Mouse (Mus musculus) myocyte (in vitro differentiated cells): Measurements from ENCODE around the gene Gdf15. TPM values are rescaled to one million over a fixed set of nuclear protein-coding genes. Genes with fewer than 3 reads are reported as not detected.
A peak's percentile ranks its signal among the peaks of the same experiment; 100 is the strongest.

Source experiments
- H3K27me3 ChIP-seq: one replicate; pipeline ENCODE4 v1.6.1; 2011; ENCODE audit not compliant: control insufficient read depth, insufficient read depth, insufficient read length
- H3K36me3 ChIP-seq: one replicate; pipeline ENCODE4 v1.6.1; 2011; ENCODE audit not compliant: control insufficient read depth, insufficient read depth
- H3K4me2 ChIP-seq: one replicate; pipeline ENCODE4 v1.6.1; 2011; ENCODE audit warnings: low read depth, control low read depth
- H3K4me3 ChIP-seq: one replicate; pipeline ENCODE4 v1.5.1; 2011; ENCODE audit warnings: mild to moderate bottlenecking, control low read depth, moderate library complexity
- H3K79me2 ChIP-seq: one replicate; pipeline ENCODE4 v1.6.1; 2011; ENCODE audit not compliant: control insufficient read depth, insufficient read depth
- H3ac ChIP-seq: one replicate; pipeline ENCODE4 v1.6.1; 2011; ENCODE audit not compliant: control insufficient read depth, insufficient read length
- CEBPB ChIP-seq: IDR thresholded peaks from 2 replicates; pipeline ENCODE4 v1.6.1; 2011; ENCODE audit warnings: mild to moderate bottlenecking, moderate library complexity; ENCODE audit not compliant: poor library complexity, insufficient read depth, severe bottlenecking
- E2F4 ChIP-seq: IDR thresholded peaks from one replicate; pipeline ENCODE4 v1.6.1; 2011; ENCODE audit warnings: mild to moderate bottlenecking, control low read depth, moderate library complexity; ENCODE audit not compliant: insufficient read depth
- MAX ChIP-seq: IDR thresholded peaks from one replicate; pipeline ENCODE4 v1.6.1; 2011; ENCODE audit warnings: low read depth, mild to moderate bottlenecking, control low read depth
- MYOD1 ChIP-seq, 3 experiments: IDR thresholded peaks; one replicate each; pipeline ENCODE4 v1.6.1; 2011; ENCODE audit warnings: control low read depth in 2 of 3, low read depth in 2 of 3, mild to moderate bottlenecking in 2 of 3, moderate library complexity in 1 of 3; ENCODE audit not compliant: insufficient read length in 2 of 3, control insufficient read depth in 1 of 3
- MYOG ChIP-seq, 3 experiments: IDR thresholded peaks; one replicate each; pipeline ENCODE4 v1.6.1; 2011; ENCODE audit warnings: control low read depth in 2 of 3, low read depth in 2 of 3, mild to moderate bottlenecking in 2 of 3; ENCODE audit not compliant: insufficient read length in 2 of 3, control insufficient read depth in 1 of 3, insufficient read depth in 1 of 3
- POLR2A ChIP-seq: IDR thresholded peaks from one replicate; pipeline ENCODE4 v1.6.1; 2011; ENCODE audit warnings: low read depth, mild to moderate bottlenecking, control low read depth, moderate library complexity; ENCODE audit not compliant: insufficient read length
- POLR2AphosphoS2 ChIP-seq: IDR thresholded peaks from one replicate; pipeline ENCODE4 v1.6.1; 2011; ENCODE audit warnings: low read depth, control low read depth; ENCODE audit not compliant: insufficient read length
- REST ChIP-seq: IDR thresholded peaks from one replicate; pipeline ENCODE4 v1.6.1; 2011; ENCODE audit warnings: mild to moderate bottlenecking, control low read depth, moderate library complexity; ENCODE audit not compliant: insufficient read depth, insufficient read length
- SRF ChIP-seq: IDR thresholded peaks from one replicate; pipeline ENCODE4 v1.6.1; 2011; ENCODE audit warnings: low read depth; ENCODE audit not compliant: control insufficient read depth, insufficient read length
- TCF12 ChIP-seq: IDR thresholded peaks from one replicate; pipeline ENCODE4 v1.6.1; 2011; ENCODE audit warnings: mild to moderate bottlenecking, control low read depth; ENCODE audit not compliant: poor library complexity, insufficient read depth, severe bottlenecking
- TCF3 ChIP-seq: IDR thresholded peaks from one replicate; pipeline ENCODE4 v1.6.1; 2011; ENCODE audit warnings: low read depth, control low read depth; ENCODE audit not compliant: insufficient read length
- USF1 ChIP-seq: IDR thresholded peaks from one replicate; pipeline ENCODE4 v1.6.1; 2011; ENCODE audit warnings: low read depth, mild to moderate bottlenecking, control low read depth, moderate library complexity
- polyA plus RNA-seq: library from polyadenylated mRNA; unstranded; fragments of >200 nt; fragmentation: generic; extraction: Trizol; gene quantifications from one replicate; pipeline ENCODE4 v1.2.1, GENCODE M21; 2012; ENCODE audit warnings: missing spikeins

Gene Gdf15
- polyA plus RNA-seq, 1 experiment = 54.1 TPM

DNA sequence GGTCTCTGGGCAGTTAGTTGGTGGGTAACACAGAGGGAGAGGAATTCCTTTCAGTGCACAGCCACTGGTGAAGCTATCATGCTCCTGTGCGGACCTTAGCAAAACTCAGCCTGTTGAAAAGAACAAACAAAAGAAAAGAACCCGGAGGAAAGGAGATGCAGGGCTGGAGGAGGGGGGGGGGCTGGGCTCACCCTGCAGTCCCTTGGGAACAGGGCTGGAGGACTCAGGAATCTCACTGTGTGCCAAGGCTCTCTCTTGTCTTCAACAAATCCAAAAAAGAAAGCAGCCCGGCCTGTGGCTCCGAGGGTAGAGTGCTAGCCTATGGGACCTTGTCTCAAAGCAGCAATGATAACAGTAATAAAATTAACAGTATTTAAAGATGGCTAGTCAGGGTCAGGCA lies 31.4 kb upstream of the Gdf15 start:
- no peak for TF ChIP-seq REST
- TF ChIP-seq CEBPB = no peak
- TF ChIP-seq MYOD1 (IDR thresholded peaks at IDR 0.05; ENCODE audit: control insufficient read depth in 1 of 3, insufficient read length in 2 of 3, low read depth in 2 of 3) = no peak
- TF ChIP-seq POLR2A = no peak
- TF ChIP-seq TCF12 = no peak
- TF ChIP-seq POLR2AphosphoS2 = no peak
- no peak for TF ChIP-seq MAX
- no peak for TF ChIP-seq E2F4
- TF ChIP-seq SRF = no peak
- TF ChIP-seq MYOG (IDR thresholded peaks at IDR 0.05; ENCODE audit: control insufficient read depth in 1 of 3, insufficient read depth in 1 of 3, insufficient read length in 2 of 3, low read depth in 2 of 3) = no peak
- TF ChIP-seq TCF3 = no peak
- no peak for TF ChIP-seq USF1
- H3K36me3 ChIP-seq = no peaks in the 10 kb centered on the region
- H3ac ChIP-seq = no peak overlapping the region
- H3K79me2 ChIP-seq = peaks cover 6% of the 10 kb centered on the region
- H3K4me3 ChIP-seq = no peak overlapping the region
- no peak overlapping the region for H3K4me2 ChIP-seq
- no peaks in the 10 kb centered on the region for H3K27me3 ChIP-seq

DNA sequence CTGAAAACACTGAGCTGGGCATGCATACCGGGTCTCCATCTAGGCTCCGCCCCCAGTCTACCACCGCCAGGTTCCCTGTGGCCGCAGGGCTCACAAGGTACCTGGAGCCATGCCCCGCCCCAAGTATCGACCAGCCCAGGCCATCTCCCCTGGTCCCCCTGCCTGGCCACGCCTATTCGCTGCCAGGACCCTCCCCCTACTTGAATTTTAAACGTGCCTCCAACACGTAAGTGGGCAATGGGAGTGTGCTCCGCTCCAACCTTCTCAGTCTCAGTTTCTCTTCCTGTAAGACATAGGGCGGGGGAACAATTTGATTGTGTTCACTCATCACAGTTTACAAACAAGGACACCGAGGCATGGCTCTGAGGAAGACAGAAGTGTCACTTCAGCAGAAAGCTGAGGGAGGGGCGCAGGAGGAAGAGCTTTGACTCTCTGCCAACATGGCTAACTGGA lies 28.0 kb upstream of the Gdf15 start, which contains the start of gene Pgpep1:
Gene Pgpep1 (minus strand): TSS at position 116 of the 453 bp plus-strand sequence.
- Histone ChIP-seq H3K36me3 (peaks cover 4% of the 10 kb centered on the region), H3K4me3 (peak within 1 kb of the TSS; percentile 84), H3K4me2 (peak within 1 kb of the TSS; percentile 77), H3K27me3 (no peaks in the 10 kb centered on the region), H3K79me2 (peaks cover 10% of the 10 kb centered on the region), H3ac (peak within 1 kb of the TSS; percentile 34)
- TF ChIP-seq CEBPB (no peak), USF1 (no peak), MAX (no peak), REST (no peak), MYOD1 (IDR thresholded peaks at IDR 0.05; ENCODE audit: control insufficient read depth in 1 of 3, insufficient read length in 2 of 3, low read depth in 2 of 3) (no peak), POLR2AphosphoS2 (no peak), POLR2A (no peak), E2F4 (no peak), MYOG (IDR thresholded peaks at IDR 0.05; ENCODE audit: control insufficient read depth in 1 of 3, insufficient read depth in 1 of 3, insufficient read length in 2 of 3, low read depth in 2 of 3) (no peak), TCF3 (no peak), SRF (no peak), TCF12 (no peak)

DNA sequence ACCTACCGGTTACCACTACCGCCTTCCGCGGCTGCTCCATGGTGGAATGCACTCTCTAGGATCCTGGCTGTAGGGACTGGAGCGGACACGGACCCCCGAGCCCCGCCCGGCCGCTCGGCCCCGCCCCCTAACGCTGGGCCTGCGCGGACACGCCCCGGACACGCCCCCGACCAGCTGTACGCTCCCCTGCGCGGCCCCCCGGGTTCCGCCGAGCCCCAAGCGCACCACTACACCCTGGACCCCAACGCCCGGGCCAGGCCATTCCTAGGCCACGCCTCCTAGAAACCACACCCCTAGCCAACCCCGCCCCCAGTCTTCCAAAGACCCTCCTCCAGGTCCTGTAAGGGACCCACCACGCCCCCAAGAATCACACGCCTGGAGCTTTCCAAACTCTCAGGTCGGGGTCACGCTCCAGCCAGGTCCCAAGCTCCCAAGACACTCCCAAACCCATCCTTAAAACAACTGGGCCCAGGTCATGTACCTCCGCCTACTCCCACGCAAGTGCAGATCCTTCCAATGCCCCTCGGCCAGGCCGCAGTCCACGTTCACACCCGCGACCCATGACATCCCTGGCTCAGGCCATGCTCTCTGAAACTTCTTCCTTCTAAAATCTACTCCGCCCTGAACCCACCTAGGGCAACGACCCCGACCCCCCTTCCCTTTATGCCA lies 27.5 kb upstream of the Gdf15 start:
- Histone ChIP-seq H3K4me2 (peak overlapping the region; percentile 77), H3K27me3 (no peaks in the 10 kb centered on the region), H3K79me2 (peaks cover 10% of the 10 kb centered on the region), H3K4me3 (peak overlapping the region; percentile 84), H3ac (peak overlapping the region; percentile 34), H3K36me3 (peaks cover 4% of the 10 kb centered on the region)
- TF ChIP-seq TCF3 (no peak), USF1 (no peak), MYOG (IDR thresholded peaks at IDR 0.05; ENCODE audit: control insufficient read depth in 1 of 3, insufficient read depth in 1 of 3, insufficient read length in 2 of 3, low read depth in 2 of 3) (peak in 2 of 3 experiments; percentile 40 to 55), POLR2A (peak; percentile 86), POLR2AphosphoS2 (peak; percentile 87), MYOD1 (IDR thresholded peaks at IDR 0.05; ENCODE audit: control insufficient read depth in 1 of 3, insufficient read length in 2 of 3, low read depth in 2 of 3) (peak in 1 of 3 experiments; percentile 54)

DNA sequence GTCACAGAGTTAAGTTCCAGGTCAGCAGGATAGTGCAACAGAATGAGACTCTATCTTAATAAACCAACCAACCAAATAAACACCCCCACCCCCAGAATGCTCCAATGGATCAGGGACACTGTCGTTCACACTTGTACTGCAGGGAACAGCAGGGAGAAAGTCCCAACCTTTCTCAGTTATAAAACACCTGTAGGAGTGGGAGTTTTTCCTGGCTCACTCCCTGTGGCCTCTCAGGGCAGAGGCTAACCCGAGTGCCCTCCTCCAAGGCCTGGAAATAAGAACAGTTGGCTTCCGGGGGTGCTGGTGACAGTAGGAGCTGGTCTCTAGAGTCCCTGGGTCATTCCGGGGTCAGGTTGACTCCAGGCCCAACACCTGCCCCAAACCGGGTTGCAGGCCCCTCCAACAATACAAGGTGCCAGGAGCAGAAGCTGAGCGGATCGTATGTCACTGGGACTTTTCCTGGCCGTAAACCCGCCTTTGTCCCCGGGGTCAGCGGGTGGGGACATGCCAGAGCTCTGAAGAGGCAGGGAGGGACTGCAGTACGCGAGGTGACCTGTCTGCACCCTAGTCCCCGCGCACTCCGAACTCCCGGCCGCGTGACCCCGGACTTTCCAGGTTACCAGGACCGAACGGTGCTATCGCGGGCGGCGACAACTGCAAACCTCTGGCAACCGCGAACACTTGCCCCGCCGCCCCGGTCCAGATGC lies 26.8 kb upstream of the Gdf15 start:
- Histone ChIP-seq H3K79me2 (peaks cover 10% of the 10 kb centered on the region), H3ac (peak overlapping the region; percentile 34), H3K27me3 (no peaks in the 10 kb centered on the region), H3K4me2 (peak overlapping the region; percentile 69), H3K36me3 (peaks cover 4% of the 10 kb centered on the region), H3K4me3 (peak overlapping the region; percentile 84)
- TF ChIP-seq TCF12 = no peak
- peak in 1 of 3 experiments; percentile 22 for TF ChIP-seq MYOD1 (IDR thresholded peaks at IDR 0.05; ENCODE audit: control insufficient read depth in 1 of 3, insufficient read length in 2 of 3, low read depth in 2 of 3)
